Mouse (Mus musculus): ENCODE data around the gene Pcsk6.

The Pcsk6 gene

DNA sequence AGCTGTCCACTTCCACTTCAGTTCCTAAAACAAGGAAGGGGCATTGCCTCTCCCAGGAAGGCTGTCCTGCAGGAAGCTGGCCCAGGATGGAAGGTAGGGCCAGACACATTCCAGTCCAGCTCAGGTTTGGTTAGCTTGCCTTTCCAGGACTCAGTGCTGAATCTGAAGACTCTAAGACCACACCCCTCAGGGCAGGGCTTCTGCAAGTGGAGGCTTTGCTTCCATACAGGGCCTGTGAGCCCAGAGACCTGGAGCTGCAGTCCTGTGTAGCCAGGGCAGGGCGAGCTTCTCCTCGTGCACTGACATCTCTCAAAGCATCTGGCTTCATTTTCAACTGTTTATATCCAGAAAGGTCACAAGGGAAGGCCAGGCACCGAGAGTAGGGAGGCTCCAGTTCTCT lies 131.9 kb downstream of the Pcsk6 start:
- no peak for TF ChIP-seq GATA4 (IDR thresholded peaks at IDR 0.05; ENCODE audit: insufficient replicate concordance, low read length)

DNA sequence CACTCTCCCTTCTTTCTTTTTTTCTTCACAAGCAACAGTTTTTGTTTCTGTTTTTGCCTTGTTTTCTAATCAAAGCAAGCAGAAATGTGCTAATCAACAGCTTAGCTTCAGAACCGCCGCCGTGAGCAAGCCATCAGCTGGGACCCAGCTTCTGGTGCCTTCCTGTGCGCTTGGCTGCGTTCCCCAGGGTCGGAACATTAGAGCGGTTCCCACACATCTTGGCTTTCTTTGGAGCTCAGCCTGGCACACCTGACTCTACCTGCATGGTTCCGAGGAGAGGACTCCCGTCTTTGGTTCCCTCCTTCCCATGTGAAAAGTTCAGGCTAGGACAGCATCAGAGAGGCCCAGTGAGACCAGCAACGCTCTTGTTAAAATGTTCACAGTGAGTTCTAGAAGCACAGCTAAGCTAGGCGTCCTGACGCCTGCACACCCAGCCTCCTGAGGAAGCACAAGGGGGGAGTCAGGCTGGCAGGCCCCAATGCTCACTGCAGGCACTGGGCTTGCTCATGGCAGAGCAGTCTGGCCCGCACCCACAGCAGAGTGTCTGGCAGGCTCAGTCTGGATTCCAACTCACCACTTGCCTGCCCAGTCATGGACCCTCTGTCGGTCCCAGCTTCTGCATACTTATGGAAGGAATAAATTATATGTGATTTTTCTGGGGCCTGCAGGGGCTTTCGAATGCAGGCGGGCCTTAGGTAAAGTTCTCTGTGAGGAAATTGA lies 139.7 kb downstream of the Pcsk6 start:
- no peak for TF ChIP-seq GATA4 (IDR thresholded peaks at IDR 0.05; ENCODE audit: insufficient replicate concordance, low read length)

- no peak for TF ChIP-seq GATA4 (IDR thresholded peaks at IDR 0.05; ENCODE audit: insufficient replicate concordance, low read length)
Measured at GRCm38 (mm10) chr7:66001797-66002196, 140.3 kb downstream of the Pcsk6 start.

DNA sequence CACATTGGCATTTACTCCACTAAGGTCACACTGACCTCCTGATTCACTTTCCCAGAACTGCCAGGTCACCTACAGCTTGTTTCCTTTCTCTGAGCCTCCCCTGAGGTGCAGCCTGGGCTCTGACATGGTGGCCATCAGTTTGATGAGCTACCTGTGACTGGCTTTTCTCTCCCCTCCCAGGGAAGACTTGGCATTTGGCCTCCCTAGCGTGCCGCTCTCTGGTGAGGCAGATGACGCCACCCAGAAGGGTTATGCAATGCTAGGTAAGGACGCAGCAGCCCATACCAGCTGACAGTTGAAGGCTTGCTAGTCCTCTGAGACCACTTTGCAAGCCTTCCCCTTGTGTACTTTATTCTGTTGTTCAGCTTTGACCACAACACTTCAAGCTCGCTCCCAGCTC lies 141.9 kb downstream of the Pcsk6 start:
- no peak for TF ChIP-seq GATA4 (IDR thresholded peaks at IDR 0.05; ENCODE audit: insufficient replicate concordance, low read length)

DNA sequence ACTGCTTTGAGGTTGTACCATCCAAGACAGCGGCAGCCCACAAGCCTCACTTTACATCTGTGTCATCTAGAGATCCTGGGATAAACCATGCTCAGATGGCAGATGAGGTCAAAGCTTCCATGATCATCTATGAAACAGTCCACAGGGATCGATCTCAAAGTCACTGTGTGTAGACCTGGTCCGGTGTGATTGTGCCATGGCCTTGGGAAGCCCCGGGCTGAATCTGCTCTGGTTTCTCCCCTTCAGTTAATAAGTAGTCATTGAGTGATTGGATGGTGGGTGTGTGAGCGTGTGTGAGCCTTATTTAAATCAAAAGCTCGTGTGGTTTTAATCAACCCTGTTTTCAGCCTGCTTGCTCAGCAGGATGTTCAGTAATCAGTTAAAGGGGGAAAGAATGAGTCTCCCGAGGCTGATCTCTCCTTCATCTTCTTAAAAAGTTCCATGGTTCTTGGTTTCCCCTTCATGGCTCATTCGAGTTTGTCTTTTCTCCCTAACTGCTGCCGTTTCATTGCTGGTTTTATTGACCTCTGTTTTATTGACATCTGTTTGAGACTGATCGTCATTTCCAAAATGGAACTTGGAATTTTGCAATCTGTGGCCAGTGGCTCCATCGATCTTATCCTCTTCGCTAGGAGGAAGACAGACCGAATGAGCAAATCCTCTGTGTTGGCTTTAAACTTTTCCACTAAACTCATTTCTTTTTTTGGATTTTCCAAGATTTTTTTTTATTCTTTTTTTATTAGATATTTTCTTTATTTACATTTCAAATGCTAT lies 142.5 kb downstream of the Pcsk6 start:
- no peak for TF ChIP-seq GATA4 (IDR thresholded peaks at IDR 0.05; ENCODE audit: insufficient replicate concordance, low read length)

DNA sequence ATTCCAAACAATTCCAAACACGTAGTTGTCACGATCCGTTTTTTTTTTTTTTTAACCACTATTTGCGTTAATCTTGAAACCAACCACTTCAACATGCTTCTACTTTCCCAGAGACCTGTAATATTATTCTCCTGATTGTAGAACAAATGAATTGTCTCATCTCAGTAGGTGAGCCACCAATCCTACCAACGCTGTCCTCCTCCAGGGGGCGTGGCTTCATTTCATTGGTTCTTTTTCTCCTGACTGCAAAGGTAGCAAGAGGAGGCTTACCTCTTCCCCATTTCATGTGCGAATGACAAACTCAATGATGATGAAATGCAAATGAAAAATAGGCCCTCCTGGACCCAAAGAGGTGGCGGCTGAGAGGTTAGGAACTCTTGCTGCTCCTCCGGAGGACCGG lies 143.5 kb downstream of the Pcsk6 start:
- no peak for TF ChIP-seq GATA4 (IDR thresholded peaks at IDR 0.05; ENCODE audit: insufficient replicate concordance, low read length)

GRCm38 (mm10) chr7:66008161-66008891 lies 146.8 kb downstream of the Pcsk6 start:
- TF ChIP-seq GATA4 (IDR thresholded peaks at IDR 0.05; ENCODE audit: insufficient replicate concordance, low read length), result no peak

DNA sequence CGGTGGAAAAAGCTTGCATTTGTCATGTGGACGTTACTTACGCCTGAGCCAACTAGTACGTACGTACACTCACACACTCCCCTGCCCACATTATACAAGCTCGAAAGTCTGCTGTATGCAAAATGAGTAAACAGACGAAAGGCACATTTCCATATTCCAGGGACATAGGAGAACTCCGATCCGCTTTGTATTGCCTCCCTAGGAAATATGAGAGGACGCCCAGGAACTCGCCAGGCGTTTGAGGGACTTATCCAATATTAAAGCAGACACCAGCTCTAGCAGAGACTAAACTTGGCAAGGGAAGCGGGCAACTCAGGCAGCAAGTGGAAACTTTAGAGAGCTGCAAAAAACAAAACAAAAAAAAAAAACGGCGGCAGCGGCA lies 147.3 kb downstream of the Pcsk6 start:
- no peak for TF ChIP-seq GATA4 (IDR thresholded peaks at IDR 0.05; ENCODE audit: insufficient replicate concordance, low read length)

DNA sequence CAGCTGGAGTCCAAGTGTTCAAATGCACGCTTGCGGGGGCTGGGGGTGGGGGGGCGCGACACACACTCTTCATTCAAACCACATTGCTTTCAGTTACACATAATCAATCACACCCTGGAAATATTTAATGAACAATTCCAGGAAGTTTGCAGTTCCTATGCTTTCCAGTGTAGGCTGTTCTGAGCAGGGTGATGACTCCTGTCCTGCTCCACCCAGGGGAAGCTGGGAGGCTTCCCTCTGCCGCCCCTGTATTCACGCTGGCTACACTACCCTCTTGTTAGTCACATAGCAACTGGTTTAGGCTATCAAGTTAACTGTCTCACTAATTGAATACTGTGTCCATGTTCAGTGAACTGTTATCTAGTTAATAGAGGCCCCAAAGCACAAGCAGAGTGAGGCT lies 149.0 kb downstream of the Pcsk6 start:
- TF ChIP-seq GATA4 (IDR thresholded peaks at IDR 0.05; ENCODE audit: insufficient replicate concordance, low read length), result no peak

DNA sequence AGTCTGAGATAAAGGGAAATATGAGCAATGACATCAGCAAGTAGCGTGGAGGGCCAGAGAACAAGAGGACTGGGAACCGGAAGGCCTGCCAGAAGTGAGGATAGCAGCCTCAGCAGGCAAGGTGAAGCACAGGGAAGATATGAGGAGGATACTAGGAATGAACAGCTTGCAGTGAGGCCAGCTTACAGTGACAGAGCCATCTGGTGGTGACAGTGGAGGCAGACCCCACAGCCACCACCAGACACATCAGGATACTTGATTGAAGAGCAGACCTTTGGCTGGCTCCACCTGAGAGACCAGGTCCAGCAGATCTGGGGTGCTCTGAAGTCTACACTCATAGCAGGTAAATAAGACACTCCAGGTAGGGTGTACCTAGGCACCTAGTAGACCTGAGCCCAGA lies 166.2 kb downstream of the Pcsk6 start:
- no peak for TF ChIP-seq GATA4 (IDR thresholded peaks at IDR 0.05; ENCODE audit: insufficient replicate concordance, low read length)

DNA sequence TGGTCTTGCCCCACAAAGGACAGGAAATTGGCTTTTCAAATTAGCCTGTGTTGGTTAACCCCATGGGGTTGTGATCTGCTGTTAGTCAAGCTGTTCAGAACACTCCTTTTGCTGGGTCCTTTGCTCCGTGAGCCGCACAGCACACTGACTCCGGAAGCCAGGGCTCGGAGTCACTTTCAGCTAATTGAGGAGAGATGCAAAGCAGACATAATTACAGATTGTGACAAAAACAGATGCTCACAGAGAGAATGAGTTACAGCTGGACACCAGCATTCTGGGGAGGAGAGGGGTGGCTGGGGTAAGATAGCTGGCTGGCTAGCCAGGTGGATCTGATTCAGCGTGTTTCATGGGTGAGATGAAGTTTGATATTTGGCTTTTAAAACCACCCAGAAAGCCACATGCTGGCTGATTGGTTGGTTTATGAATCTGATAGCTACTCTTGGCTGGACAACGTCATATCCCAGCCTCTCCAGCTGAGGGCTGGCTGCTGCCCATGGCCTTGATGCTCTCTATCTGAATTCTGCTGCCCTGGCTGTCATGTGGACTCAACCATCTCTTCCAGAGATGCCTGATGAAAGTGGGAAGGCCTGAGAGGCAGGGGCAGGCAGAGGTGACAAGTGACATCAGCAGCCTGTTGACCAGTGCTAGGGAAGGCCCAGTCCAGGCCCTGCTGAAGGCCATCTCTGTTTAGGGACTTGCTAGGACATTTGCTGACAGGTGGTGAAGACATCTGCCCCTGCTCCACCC lies 167.4 kb downstream of the Pcsk6 start:
- TF ChIP-seq GATA4 (IDR thresholded peaks at IDR 0.05; ENCODE audit: insufficient replicate concordance, low read length), result no peak

GRCm38 (mm10) chr7:66036809-66037208 lies 175.3 kb downstream of the Pcsk6 start:
- no peak for TF ChIP-seq GATA4 (IDR thresholded peaks at IDR 0.05; ENCODE audit: insufficient replicate concordance, low read length)

- TF ChIP-seq GATA4 (IDR thresholded peaks at IDR 0.05; ENCODE audit: insufficient replicate concordance, low read length), result no peak
Measured at GRCm38 (mm10) chr7:66038261-66038660, 176.7 kb downstream of the Pcsk6 start.

DNA sequence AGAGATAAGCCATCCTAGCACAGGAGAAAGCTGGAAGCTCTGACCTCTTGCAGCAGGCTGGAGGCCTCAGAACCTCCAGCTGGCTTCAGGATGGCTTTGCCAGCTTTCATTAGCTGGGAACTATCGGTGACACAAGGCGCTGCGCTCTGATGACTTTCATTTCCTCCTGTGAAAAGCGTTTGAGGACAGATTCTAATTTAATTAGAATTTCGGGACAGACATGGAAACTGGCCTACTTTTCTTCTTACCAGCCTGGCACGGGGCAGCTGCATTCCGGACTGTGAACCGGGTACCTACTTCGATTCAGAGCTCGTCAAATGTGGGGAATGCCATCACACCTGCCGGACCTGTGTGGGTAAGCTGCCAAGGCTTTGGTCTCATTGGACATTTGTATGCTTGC lies 177.2 kb downstream of the Pcsk6 start:
- no peak for TF ChIP-seq GATA4 (IDR thresholded peaks at IDR 0.05; ENCODE audit: insufficient replicate concordance, low read length)
